In genomic region chr15:5299807-5300206, GRCm38 (mm10) we compare ENCODE assay signal across 26 mouse cellular contexts. TPM values are rescaled to one million over a fixed set of nuclear protein-coding genes. Genes with fewer than 3 reads are reported as not detected.
DNase-seq lines count a peak whose midpoint lies in the region; ATAC-seq lines count a peak whose summit lies in the region.
"Had no signal": no experiment of that assay in that cellular context is flagged by ENCODE, and none has a peak within 500 bp of the region (broad histone marks: within the 10 kb centered on the region; RNA-seq: fewer than 3 reads in every experiment).

No protein-coding gene starts in this region.

- no peak overlapping the region for H3K9ac ChIP-seq in heart, embryonic 11.5 days (ENCODE audit: low read depth, low read length)
- H3K9ac ChIP-seq in kidney, embryonic 15.5 days, result no peak overlapping the region
- H3K9ac ChIP-seq: forebrain, embryonic 13.5 days; heart, embryonic 13.5 days; hindbrain, embryonic 13.5 days; limb, embryonic 12.5 days; liver, embryonic 15.5 days; lung, embryonic 14.5 days; neural tube, embryonic 12.5 days had no signal

- no peaks in the 10 kb centered on the region for H3K4me1 ChIP-seq in heart, embryonic 11.5 days (ENCODE audit: control insufficient read depth, insufficient read depth, low read length)
- no peaks in the 10 kb centered on the region for H3K4me1 ChIP-seq in kidney, embryonic 15.5 days
- H3K4me1 ChIP-seq: forebrain, embryonic 13.5 days; heart, embryonic 13.5 days; hindbrain, embryonic 13.5 days; limb, embryonic 12.5 days; liver, embryonic 15.5 days; neural tube, embryonic 12.5 days had no signal

- DNase-seq in heart, adult 18-20 months, result peak; percentile 34 to 78
- peak; percentile 38 for DNase-seq in kidney, adult 9 months
- DNase-seq in heart, adult 9 months (ENCODE audit: low spot score in 2 of 2), result peak; percentile 54 to 75
- peak; percentile 12 for DNase-seq in heart, postnatal 4 days
- DNase-seq in layer of hippocampus, adult 8-10 months (ENCODE audit: low spot score in 2 of 2), result no peak
- DNase-seq: adrenal gland, postnatal 36 days; cerebellum, adult 18-20 months; cerebellum, postnatal 10 days; gastrocnemius, postnatal 25 days; lung, embryonic 14.5 days; lung, postnatal 14 days had no signal

- H3K27me3 ChIP-seq in heart, embryonic 11.5 days (ENCODE audit: control insufficient read depth, insufficient read depth, low read length), result no peaks in the 10 kb centered on the region
- no peaks in the 10 kb centered on the region for H3K27me3 ChIP-seq in kidney, embryonic 15.5 days
- H3K27me3 ChIP-seq: forebrain, embryonic 13.5 days; heart, embryonic 13.5 days; hindbrain, embryonic 13.5 days; limb, embryonic 12.5 days; liver, embryonic 15.5 days; neural tube, embryonic 12.5 days had no signal

- H3K36me3 ChIP-seq in heart, embryonic 11.5 days (ENCODE audit: control insufficient read depth, insufficient read depth, low read length), result no peaks in the 10 kb centered on the region
- no peaks in the 10 kb centered on the region for H3K36me3 ChIP-seq in kidney, embryonic 15.5 days
- H3K36me3 ChIP-seq: heart, embryonic 13.5 days; hindbrain, embryonic 13.5 days; limb, embryonic 12.5 days; liver, embryonic 15.5 days; neural tube, embryonic 12.5 days had no signal

- ATAC-seq in heart, embryonic 11.5 days (replicated peaks; ENCODE audit: insufficient number of reproducible peaks, low FRiP score, low TSS enrichment), result no peak
- ATAC-seq in kidney, embryonic 15.5 days (replicated peaks; ENCODE audit: low FRiP score), result no peak
- ATAC-seq in megakaryocyte, adult 5-6 weeks (ENCODE audit: poor library complexity, severe bottlenecking), result no peak
- ATAC-seq: CD4-positive, CD25-positive, alpha-beta regulatory T cell, adult 4 months; forebrain, embryonic 13.5 days; intestine, embryonic 16.5 days had no signal

- WGBS in heart, embryonic 11.5 days (ENCODE audit: insufficient replicate concordance), result 42% methylated on average over 1 of the region's 1 CpGs
- 8% methylated on average over 1 of the region's 1 CpGs for WGBS in kidney, embryonic 15.5 days

- no peak overlapping the region for H3K4me3 ChIP-seq in heart, embryonic 11.5 days (ENCODE audit: low read depth, low read length)
- H3K4me3 ChIP-seq in kidney, embryonic 15.5 days (replicated peaks), result no peak overlapping the region
- H3K4me3 ChIP-seq: erythroblast, embryonic 14.5 days; forebrain, embryonic 13.5 days; heart, embryonic 13.5 days; hindbrain, embryonic 13.5 days; left cerebral cortex, adult 2 months; limb, embryonic 12.5 days; liver, embryonic 15.5 days; myocyte; neural tube, embryonic 12.5 days had no signal

- no peak overlapping the region for H3K4me2 ChIP-seq in heart, embryonic 11.5 days
- H3K4me2 ChIP-seq in kidney, embryonic 15.5 days, result no peak overlapping the region
- H3K4me2 ChIP-seq: forebrain, embryonic 13.5 days; heart, embryonic 13.5 days; hindbrain, embryonic 13.5 days; limb, embryonic 12.5 days; liver, embryonic 15.5 days; lung, embryonic 14.5 days; midbrain, embryonic 11.5 days; neural tube, embryonic 12.5 days had no signal

- no peak overlapping the region for H3K27ac ChIP-seq in heart, embryonic 11.5 days (ENCODE audit: low read depth, low read length)
- no peak overlapping the region for H3K27ac ChIP-seq in kidney, embryonic 15.5 days
- H3K27ac ChIP-seq: forebrain, embryonic 13.5 days; heart, embryonic 13.5 days; hindbrain, embryonic 13.5 days; left cerebral cortex, adult 2 months; limb, embryonic 12.5 days; liver, embryonic 15.5 days; neural tube, embryonic 12.5 days had no signal

- H3K9me3 ChIP-seq in heart, embryonic 11.5 days (replicated peaks; ENCODE audit: control insufficient read depth, low read length), result 0 out of 2 replicates have a peak, but pooled peaks cover 3% of the 10 kb centered on the region
- no peaks in the 10 kb centered on the region for H3K9me3 ChIP-seq in kidney, embryonic 15.5 days (replicated peaks)
- H3K9me3 ChIP-seq: forebrain, embryonic 13.5 days; heart, embryonic 13.5 days; hindbrain, embryonic 13.5 days; limb, embryonic 12.5 days; liver, embryonic 15.5 days; neural tube, embryonic 12.5 days had no signal

RNA-seq across cellular contexts. Expression of gene Ptger4, which starts 55.8 kb away (rescaled TPM):
- 1 to 10 TPM; 1.3 to 2.1 TPM for total RNA-seq in heart, adult 18-20 months (2021)
- polyA plus RNA-seq in heart, embryonic 11.5 days (2014; fragmentation: Nextera tagmentation; extraction: Ambion mirVana), result 1.6 and 1.8 TPM in 2 replicates
- 4.2 and 5.2 TPM in 2 replicates for polyA plus RNA-seq in kidney, embryonic 15.5 days (2015; fragmentation: Nextera tagmentation; extraction: Ambion mirVana)
- 1 to 10 TPM; 5.9 to 6.1 TPM for total RNA-seq in heart, postnatal 4 days (2021)
- total RNA-seq in layer of hippocampus, adult 8-10 months (2022), result 1 to 10 TPM in 3 of 4 experiments, under 1 TPM in 1; 0.64 to 1.6 (median 1.2) TPM
- total RNA-seq in megakaryocyte, adult 5-6 weeks (2015), result 30.5 and 33.2 TPM in 2 replicates
- 20.6 and 21.2 TPM in 2 replicates for total RNA-seq in megakaryocyte, adult 5-6 weeks (2017)

Comparison
In these comparisons a context has a peak if more than half of its experiments do, and no peak if none do; other contexts are left out.
1. DNase-seq: peak in heart, adult 18-20 months (2 of 2), kidney, adult 9 months (single experiment), heart, adult 9 months (2 of 2) and heart, postnatal 4 days (single experiment); none in layer of hippocampus, adult 8-10 months (0 of 2).